Mouse (Mus musculus) stomach, embryonic 15.5 days (tissue): ENCODE data around the gene Hdhd3. TPM values are rescaled to one million over a fixed set of nuclear protein-coding genes. Genes with fewer than 3 reads are reported as not detected.
"Not testable (repeated sequence)": the region's sequence is repeated elsewhere in the genome, so short reads cannot be mapped to it uniquely, and the experiment has no call there.

ENCODE experiments used
- ATAC-seq: fragments of 200-750 bp; cut with Nextera tagmentation; 2 replicates; pipeline ENCODE4 v1.8.0; 2017; ENCODE audit warnings: low read depth, moderate number of reproducible peaks, moderate TSS enrichment; ENCODE audit not compliant: insufficient read depth, low FRiP score
- H3K27ac ChIP-seq: fragments of 300-500 bp; sonication (generic); 2 replicates; pipeline ENCODE4 v1.5.1; 2015; ENCODE audit warnings: mild to moderate bottlenecking, inconsistent platforms
- H3K27me3 ChIP-seq: fragments of 300-500 bp; sonication (generic); replicated peaks from 2 replicates; pipeline ENCODE4 v1.6.1; 2015; ENCODE audit warnings: inconsistent platforms
- H3K36me3 ChIP-seq: fragments of 300-500 bp; sonication (generic); 2 replicates; pipeline ENCODE4 v1.6.1; 2015; ENCODE audit warnings: inconsistent platforms
- H3K4me1 ChIP-seq: fragments of 300-500 bp; sonication (generic); 2 replicates; pipeline ENCODE4 v1.6.1; 2015; ENCODE audit warnings: inconsistent platforms
- H3K4me2 ChIP-seq: fragments of 300-500 bp; sonication (generic); 2 replicates; pipeline ENCODE4 v1.6.1; 2015; ENCODE audit warnings: mild to moderate bottlenecking, inconsistent platforms
- H3K4me3 ChIP-seq: fragments of 300-500 bp; sonication (generic); replicated peaks from 2 replicates; pipeline ENCODE4 v1.5.1; 2015; ENCODE audit warnings: inconsistent platforms
- H3K9ac ChIP-seq: fragments of 300-500 bp; sonication (generic); 2 replicates; pipeline ENCODE4 v1.6.1; 2015; ENCODE audit warnings: inconsistent platforms
- H3K9me3 ChIP-seq: fragments of 300-500 bp; sonication (generic); 2 replicates; pipeline ENCODE4 v1.6.1; 2016; ENCODE audit warnings: inconsistent platforms
- WGBS: fragments of 180-500 bp; shearing (Covaris S2); methylation state at CpG from one replicate; pipeline ENCODE4 v1.1.7; 2015; 5-methylcytosine and 5-hydroxymethylcytosine counted together
- polyA plus RNA-seq: library from polyadenylated mRNA; unstranded; fragments of >200 nt; fragmentation: Nextera tagmentation; extraction: Ambion mirVana; gene quantifications from 2 replicates; pipeline ENCODE4 v1.2.1, GENCODE M21; 2015

The Hdhd3 gene
- polyA plus RNA-seq, 1 experiment from 2014 or later, result 27.3 TPM

DNA sequence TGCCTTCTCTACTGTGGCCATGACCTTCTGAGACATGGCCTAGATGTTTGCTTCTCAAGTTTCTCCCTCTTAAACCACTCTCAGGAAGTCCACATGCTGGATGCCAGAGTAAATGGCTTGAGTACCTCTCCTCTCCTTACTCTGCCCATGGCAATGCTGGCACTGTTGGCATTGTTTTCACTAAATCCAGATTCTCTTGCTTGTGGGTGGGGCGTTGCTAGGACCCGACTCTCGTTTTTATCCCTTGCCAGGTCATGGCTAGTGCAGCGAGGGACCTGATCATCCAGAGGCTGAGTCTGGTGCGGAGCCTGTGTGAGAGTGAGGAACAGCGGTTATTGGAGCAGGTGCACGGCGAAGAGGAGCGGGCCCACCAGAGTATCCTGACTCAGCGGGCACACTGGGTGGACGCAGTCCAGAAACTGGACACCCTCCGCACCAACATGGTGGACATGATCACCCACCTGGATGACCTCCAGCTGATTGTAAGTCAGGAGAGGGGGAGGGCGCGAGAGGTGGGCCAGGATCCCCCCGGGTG is 17.0 kb downstream of the Hdhd3 start:
- H3K4me1 ChIP-seq, result no peaks in the 10 kb centered on the region; the same call in 1 of the 2 replicates
- H3K4me2 ChIP-seq, result no peak overlapping the region
- no peaks in the 10 kb centered on the region for H3K9me3 ChIP-seq
- H3K9ac ChIP-seq, result no peak overlapping the region
- no peaks in the 10 kb centered on the region for H3K27me3 ChIP-seq
- H3K4me3 ChIP-seq, result no peak overlapping the region
- 90% methylated on average over 15 of the region's 15 CpGs for WGBS
- H3K27ac ChIP-seq, result no peak overlapping the region
- ATAC-seq, result no peak
- H3K36me3 ChIP-seq, result no peaks in the 10 kb centered on the region

DNA sequence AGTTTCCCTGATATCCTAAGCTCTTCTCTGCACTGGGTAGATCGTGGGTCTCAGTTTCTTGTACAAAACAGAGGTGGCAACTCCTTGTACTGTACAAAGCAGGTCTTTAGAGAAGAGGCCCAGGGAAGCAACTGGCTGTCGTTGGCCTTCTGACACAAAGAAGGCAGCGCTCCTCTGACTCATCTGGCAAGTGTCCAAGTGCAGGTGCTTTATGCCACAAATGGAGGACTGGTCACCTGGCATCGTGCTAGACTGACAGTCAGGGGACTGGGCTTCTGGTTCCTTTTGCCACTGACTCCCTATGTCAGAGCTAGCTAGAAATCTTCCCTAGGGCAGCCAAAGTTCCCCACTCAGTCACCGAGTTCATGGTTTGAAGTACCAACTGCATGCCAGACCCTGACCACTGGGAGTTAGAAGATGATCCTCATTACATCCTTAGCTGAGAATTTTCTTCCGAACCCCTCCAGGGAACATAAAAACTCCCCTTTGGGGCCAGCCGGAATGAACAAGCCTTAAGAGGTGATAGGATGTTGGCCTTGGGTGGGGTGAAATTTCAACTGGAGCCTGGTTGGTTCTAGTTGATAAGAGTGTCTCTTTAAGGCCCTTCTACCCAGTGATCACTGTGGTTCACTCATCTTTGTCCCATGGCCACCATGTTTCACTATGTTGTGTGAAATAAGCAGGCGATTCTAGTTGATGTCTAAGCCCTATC is 17.7 kb downstream of the Hdhd3 start:
- no peak for ATAC-seq
- peak overlapping the region; percentile 51; the same call in 1 of the 2 replicates for H3K27ac ChIP-seq
- H3K9me3 ChIP-seq, result no peaks in the 10 kb centered on the region
- no peaks in the 10 kb centered on the region for H3K36me3 ChIP-seq
- H3K9ac ChIP-seq, result no peak overlapping the region
- H3K4me2 ChIP-seq, result no peak overlapping the region
- WGBS, result 82% methylated on average over 8 of the region's 8 CpGs
- no peaks in the 10 kb centered on the region; the same call in 1 of the 2 replicates for H3K4me1 ChIP-seq
- no peaks in the 10 kb centered on the region for H3K27me3 ChIP-seq
- no peak overlapping the region for H3K4me3 ChIP-seq

DNA sequence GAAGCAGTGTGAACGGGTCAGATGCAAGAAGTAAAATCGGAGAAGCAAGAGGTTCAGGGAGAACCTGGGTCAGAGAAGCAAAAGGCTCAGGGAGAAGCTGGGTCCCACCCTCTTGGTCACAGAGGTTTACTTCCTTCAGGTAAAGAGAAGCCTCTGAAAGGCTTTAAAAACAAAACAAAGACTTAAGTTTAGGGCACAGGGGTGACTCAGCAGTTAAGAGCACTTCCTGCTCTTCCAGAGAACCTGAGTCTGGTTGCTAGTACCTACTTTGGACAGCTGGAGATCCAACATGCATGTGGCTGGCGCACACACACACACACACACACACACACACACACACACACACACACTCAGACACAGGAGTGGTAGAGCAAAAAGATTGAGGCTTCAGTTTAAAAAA is 18.3 kb downstream of the Hdhd3 start:
- no peak overlapping the region for H3K4me2 ChIP-seq
- no peak for ATAC-seq
- WGBS, result 75% methylated on average over 3 of the region's 3 CpGs

DNA sequence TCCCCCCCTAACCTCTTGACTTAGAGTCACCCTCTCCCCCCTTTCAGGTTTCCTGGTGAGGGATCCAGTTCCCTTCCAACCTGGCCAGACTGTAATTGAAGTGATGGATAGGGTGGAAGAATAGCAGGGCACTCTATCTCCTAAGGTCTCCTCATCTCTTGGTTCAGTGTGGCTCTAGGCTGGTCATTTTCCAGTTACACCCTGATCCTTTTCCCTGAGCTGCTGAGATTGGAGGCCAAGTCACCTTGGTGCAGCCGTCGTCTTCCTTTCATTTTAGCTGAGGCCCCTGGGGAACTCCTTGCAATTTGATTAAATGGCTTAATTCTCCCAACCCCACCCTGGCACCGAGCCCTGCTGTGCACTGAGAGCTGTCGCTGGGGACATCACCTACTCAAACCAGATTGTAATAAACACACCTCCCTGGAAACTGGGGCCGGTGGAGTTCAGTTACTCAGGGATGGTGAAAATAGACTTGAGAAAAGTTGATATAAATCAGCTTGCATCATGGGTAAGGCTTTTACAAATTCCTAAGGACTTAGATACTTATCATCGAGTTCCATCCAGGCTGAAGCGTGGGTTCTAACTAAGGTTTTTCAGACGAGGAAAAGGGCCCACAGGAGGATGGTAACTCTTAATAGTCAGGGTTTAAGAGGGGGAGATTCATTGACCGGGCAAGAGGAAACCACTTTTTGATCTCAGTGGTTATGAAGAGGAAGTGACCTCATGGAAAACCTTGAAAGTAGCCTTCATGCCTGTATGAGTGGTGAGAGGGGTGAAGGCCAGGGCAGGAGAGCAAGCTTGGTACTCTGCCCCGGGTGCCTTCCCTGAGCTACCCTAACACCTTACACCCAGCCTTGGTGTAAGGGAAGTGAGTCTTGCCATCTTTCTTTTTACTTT is 22.3 kb downstream of the Hdhd3 start:
- Histone ChIP-seq H3K4me1 (no peaks in the 10 kb centered on the region), H3K4me2 (peak overlapping the region; percentile 82), H3K4me3 (peak overlapping the region; percentile 54), H3K27me3 (no peaks in the 10 kb centered on the region), H3K9ac (no peak overlapping the region), H3K9me3 (no peaks in the 10 kb centered on the region), H3K36me3 (no peaks in the 10 kb centered on the region), H3K27ac (peak overlapping the region; percentile 44; the same call in 1 of the 2 replicates)
- 37% methylated on average over 10 of the region's 10 CpGs for WGBS
- 0 out of 2 replicates have a peak, but pooled peaks have one; percentile 9 for ATAC-seq

More for the DNA sequence above, 18.3 kb downstream of the Hdhd3 start:
- Histone ChIP-seq H3K9me3 (no peaks in the 10 kb centered on the region), H3K36me3 (no peaks in the 10 kb centered on the region), H3K27me3 (no peaks in the 10 kb centered on the region), H3K27ac (peak overlapping the region; percentile 51; the same call in 1 of the 2 replicates), H3K4me3 (no peak overlapping the region), H3K9ac (no peak overlapping the region), H3K4me1 (no peaks in the 10 kb centered on the region; the same call in 1 of the 2 replicates)

DNA sequence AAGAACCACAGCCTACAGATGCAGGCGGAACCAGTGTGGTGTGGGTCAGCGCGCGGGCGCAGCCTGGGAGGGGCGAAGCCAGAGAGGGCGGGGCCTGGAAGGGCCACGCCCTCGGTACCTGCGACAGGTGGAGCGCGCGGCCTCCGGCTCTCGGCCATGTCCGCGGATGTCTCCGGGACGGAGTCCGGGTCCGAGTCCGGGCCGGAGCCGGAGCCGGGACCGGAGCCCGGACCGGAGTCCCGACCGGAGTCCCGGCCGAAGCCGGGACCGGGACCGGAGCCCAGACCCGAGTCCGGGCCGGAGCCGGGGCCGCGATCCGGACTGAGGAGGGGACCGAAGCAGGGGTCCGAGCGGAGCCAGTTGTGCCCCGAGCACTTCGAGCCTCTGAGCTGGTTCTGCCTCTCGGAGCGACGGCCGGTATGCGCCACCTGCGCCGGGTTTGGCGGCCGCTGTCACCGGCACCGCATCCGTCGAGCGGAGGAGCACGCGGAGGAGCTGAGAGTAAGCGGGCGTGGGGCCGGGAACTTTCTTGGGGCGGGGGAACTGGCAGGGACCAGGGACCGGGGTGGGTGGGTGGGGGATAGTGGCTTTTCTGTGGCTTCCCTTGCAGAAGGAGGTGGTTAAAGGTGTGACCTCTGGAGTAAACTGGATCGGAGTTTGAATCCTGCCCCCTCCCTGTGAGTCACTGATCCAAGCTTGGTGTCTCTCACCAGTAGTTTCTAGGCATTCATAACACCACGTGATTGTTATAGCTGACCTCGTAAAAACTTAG is 23.1 kb downstream of the Hdhd3 start, which contains the start of gene Bspry:
Bspry (plus strand) TSS at position 117 of the 772 bp plus-strand sequence.
- no peaks in the 10 kb centered on the region for H3K36me3 ChIP-seq
- 3% methylated on average over 71 of the region's 71 CpGs for WGBS
- H3K4me3 ChIP-seq, result peak within 1 kb of the TSS; percentile 54
- H3K9me3 ChIP-seq, result no peaks in the 10 kb centered on the region
- no peaks in the 10 kb centered on the region for H3K4me1 ChIP-seq
- H3K4me2 ChIP-seq, result peak within 1 kb of the TSS; percentile 82
- peak within 1 kb of the TSS; percentile 67 for H3K27ac ChIP-seq
- no peak within 1 kb of the TSS for H3K9ac ChIP-seq
- ATAC-seq, result peak; percentile 91
- H3K27me3 ChIP-seq, result no peaks in the 10 kb centered on the region

DNA sequence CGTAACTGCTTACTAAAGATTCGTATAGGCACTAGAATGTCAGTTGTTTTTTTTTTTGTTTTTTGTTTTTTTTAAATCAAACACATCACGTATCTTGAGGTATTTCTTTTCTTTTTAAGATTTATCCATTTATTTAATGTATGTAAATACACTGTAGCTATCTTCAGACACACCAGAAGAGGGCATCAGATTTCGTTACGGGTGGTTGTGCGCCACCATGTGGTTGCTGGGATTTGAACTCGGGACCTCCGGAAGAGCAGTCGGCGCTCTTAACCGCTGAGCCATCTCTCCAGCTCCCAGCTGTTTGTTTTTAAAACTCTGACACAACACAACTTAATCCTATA is 23.7 kb downstream of the Hdhd3 start:
- Histone ChIP-seq H3K4me2 (peak overlapping the region; percentile 82), H3K4me3 (peak overlapping the region; percentile 54)
- H3K9ac ChIP-seq, H3K4me1 ChIP-seq, ATAC-seq, H3K36me3 ChIP-seq, H3K27ac ChIP-seq, H3K9me3 ChIP-seq, H3K27me3 ChIP-seq: not testable (repeated sequence)
- 11% methylated on average over 11 of the region's 11 CpGs for WGBS

DNA sequence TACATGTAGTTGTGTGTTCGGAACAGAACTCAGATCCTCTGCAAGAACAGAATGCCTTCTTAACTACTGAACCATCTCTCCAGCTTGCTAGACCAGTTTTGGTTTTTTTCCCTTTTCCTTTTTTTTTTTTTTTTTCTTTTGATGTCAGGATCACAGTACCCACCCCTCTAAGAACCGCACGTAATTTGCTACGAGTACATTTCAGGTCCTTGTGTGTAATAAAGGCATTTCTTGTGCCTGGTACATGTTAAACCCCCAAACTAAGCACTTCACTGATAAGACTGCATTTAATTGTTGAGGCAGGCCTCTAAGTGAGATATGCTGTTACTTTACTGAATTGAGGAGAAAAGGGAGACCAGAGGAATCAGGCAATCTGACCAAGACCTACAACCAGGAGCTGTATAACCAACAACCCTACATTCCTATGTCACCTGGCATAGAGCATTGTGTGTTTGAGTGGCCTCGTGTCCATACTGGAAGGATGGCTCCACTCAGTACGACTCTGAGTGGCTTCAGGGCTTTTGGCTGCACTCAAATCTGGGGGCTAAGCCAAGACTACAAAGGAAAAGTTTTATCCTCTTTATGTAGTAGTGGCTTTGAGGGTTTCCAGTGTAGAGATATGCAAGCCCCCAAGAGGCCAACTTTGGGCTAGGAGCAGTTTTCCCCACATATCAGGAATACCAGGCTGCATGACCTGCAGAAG is 25.6 kb downstream of the Hdhd3 start:
- Histone ChIP-seq H3K9ac (no peak overlapping the region), H3K4me2 (no peak overlapping the region), H3K27me3 (no peaks in the 10 kb centered on the region), H3K4me1 (no peaks in the 10 kb centered on the region), H3K4me3 (no peak overlapping the region), H3K9me3 (no peaks in the 10 kb centered on the region), H3K27ac (peak overlapping the region; percentile 52; the same call in 1 of the 2 replicates), H3K36me3 (no peaks in the 10 kb centered on the region)
- ATAC-seq, result no peak
- 75% methylated on average over 6 of the region's 6 CpGs for WGBS

DNA sequence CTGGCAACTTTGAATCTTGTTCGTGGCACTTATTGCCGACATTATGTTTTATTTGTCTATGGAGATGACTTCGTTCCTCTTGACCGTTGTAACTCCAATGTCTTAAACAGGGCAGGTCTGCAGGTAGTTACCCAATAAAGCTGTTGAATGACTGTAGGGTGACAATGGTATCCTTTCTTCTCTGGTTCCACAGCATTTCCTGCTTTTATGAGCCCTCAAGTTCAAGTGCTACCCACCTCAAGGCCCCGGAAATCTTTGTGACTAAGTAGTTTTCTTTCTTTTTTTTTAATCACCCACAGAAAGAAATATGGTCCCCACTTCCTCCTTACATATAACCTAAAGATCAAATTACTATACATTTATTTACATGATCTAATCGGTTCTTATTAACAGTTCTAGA is 27.5 kb downstream of the Hdhd3 start:
- Histone ChIP-seq H3K4me1 (no peaks in the 10 kb centered on the region), H3K36me3 (no peaks in the 10 kb centered on the region), H3K4me2 (no peak overlapping the region), H3K9me3 (no peaks in the 10 kb centered on the region), H3K4me3 (no peak overlapping the region), H3K9ac (no peak overlapping the region), H3K27ac (no peak overlapping the region), H3K27me3 (no peaks in the 10 kb centered on the region)
- WGBS, result 79% methylated on average over 6 of the region's 6 CpGs
- no peak for ATAC-seq

DNA sequence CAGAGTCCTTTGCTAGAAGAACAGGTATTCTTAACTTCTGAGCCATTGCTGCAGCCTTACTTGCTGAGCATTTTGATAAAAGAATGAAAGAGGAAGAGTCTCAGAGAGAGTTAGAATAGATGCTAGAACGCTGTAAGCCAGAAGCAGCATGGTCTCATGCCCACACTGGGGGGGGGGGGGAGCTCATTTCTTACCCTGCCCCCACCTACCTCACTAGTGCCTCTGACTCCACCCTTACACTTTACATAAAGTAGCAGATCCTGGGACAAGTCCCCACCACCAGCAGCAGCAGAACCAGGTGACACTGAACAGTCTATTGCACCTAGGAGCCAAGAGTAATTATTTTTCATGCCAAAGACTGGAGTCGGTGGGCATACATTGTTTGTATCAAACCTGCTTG is 28.1 kb downstream of the Hdhd3 start:
- 75% methylated on average over 2 of the region's 2 CpGs for WGBS
- ATAC-seq, result no peak

DNA sequence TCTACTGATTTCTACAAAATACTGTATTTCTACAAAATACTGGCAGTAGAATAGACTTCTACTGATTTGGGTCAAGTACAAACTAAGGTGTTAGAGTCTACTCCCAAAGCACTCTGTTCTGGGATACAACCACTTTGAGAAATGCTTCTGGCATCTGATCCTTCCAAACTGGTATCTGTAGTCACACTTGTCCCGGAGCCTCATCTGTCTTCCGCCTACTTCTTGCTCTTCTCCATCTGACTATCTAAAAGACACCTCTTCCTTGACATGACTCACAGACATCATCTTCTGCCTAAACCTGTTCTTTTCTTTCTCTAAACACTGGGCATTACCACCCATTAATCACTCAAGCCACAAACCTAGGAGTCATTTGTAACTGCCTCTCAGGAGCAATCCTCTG is 31.2 kb downstream of the Hdhd3 start:
- 90% methylated on average over 2 of the region's 2 CpGs for WGBS

More for the DNA sequence above, 28.1 kb downstream of the Hdhd3 start:
- H3K9ac ChIP-seq, result no peak overlapping the region
- no peaks in the 10 kb centered on the region for H3K9me3 ChIP-seq
- H3K4me2 ChIP-seq, result no peak overlapping the region
- no peaks in the 10 kb centered on the region for H3K27me3 ChIP-seq
- no peak overlapping the region for H3K27ac ChIP-seq
- H3K4me1 ChIP-seq, result 0 out of 2 replicates have a peak, but pooled peaks cover 5% of the 10 kb centered on the region
- no peak overlapping the region for H3K4me3 ChIP-seq
- no peaks in the 10 kb centered on the region for H3K36me3 ChIP-seq

More for the DNA sequence above, 31.2 kb downstream of the Hdhd3 start:
- no peak for ATAC-seq
- no peaks in the 10 kb centered on the region for H3K36me3 ChIP-seq
- 0 out of 2 replicates have a peak, but pooled peaks cover 7% of the 10 kb centered on the region for H3K4me1 ChIP-seq
- H3K4me2 ChIP-seq, result no peak overlapping the region
- no peak overlapping the region for H3K27ac ChIP-seq
- no peak overlapping the region for H3K4me3 ChIP-seq
- no peak overlapping the region for H3K9ac ChIP-seq
- H3K27me3 ChIP-seq, result no peaks in the 10 kb centered on the region
- no peaks in the 10 kb centered on the region for H3K9me3 ChIP-seq
